Mouse (Mus musculus) erythroblast, adult 5-6 weeks (primary cell): ENCODE results near the gene Syngr2. TPM values are rescaled to one million over a fixed set of nuclear protein-coding genes. Genes with fewer than 3 reads are reported as not detected.
A peak's percentile ranks its signal among the peaks of the same experiment; 100 is the strongest.
"Not testable (repeated sequence)": the region's sequence is repeated elsewhere in the genome, so short reads cannot be mapped to it uniquely, and the experiment has no call there.

ENCODE experiments used
- ATAC-seq: replicated peaks from 2 replicates; pipeline ENCODE4 v1.8.0; 2016; ENCODE audit warnings: moderate number of reproducible peaks, mild to moderate bottlenecking, moderate TSS enrichment, inconsistent platforms; ENCODE audit not compliant: poor library complexity, low FRiP score, severe bottlenecking
- total RNA-seq, 2 experiments: library from RNA; stranded (forward) in 1 of 2; stranded (reverse) in 1 of 2; fragments of 150-400 nt in 1 of 2; fragments of 200-764, 138-1000 nt in 1 of 2; gene quantifications; 2 replicates each; pipeline versions ENCODE4 v1.2.3 to v1.2.4; 2015 to 2017; ENCODE audit warnings: low replicate concordance in 2 of 2

The Syngr2 gene
- total RNA-seq, 2 experiments from 2014 or later, result 46.5 to 77.2 TPM

- no peak for ATAC-seq
Observed at GRCm38 (mm10) chr11:117801650-117802049, 7.8 kb upstream of the Syngr2 start.

- ATAC-seq, result no peak
Observed at GRCm38 (mm10) chr11:117803166-117803688, 6.2 kb upstream of the Syngr2 start.

GRCm38 (mm10) chr11:117806781-117807180 lies 2.7 kb upstream of the Syngr2 start:
- no peak for ATAC-seq

DNA sequence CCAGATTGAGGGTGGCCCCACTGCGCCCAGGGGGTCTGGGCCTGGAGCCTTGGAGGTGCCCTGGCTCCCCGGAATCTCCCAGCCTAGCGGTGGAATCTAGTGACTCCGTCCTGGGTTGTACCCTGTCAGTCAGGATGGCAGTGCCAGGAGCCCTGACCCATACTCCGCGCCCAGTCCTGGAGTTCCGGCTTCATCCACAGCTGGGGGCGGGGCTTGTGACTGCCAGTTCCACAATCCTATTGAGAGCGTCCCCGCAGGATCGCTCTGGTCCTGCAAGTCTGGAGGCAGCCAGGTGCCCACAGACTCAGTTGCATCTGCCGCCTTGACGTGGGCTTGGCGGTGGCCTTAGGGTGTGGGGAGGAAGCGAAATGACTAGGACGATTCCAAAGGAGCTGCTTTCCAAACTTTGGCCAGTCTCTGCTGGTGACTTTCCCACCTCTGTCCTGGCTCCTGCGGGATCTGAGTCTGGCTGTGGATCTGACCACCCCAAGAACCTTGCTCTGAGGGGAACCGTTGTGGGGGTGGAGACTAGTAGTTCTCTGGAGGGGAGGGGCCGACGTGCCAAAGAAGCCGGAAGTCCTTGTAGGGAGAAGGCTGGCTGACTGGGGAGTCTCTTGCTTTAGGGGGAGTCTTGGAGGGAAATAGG lies 1.1 kb downstream of the Syngr2 start:
- peak; percentile 78 for ATAC-seq

DNA sequence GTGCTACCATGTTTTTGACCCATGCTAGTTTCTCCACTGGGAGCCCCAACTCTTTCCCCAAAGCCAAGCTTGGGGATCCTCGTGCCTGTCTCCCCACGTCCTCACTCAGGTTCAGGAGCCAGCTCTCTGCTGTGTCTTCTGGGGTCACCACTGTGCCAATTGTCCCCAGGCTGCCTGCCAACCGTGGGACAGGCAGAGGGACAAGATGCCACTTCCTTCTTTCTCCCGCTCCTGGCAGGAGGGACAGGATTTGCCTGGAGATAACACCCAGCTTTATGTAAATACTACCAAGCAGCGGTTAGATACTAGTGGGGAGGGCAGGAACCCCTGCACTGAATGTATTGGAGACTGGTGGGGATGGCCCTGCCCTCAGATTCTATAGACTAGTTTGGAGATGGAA lies 4.4 kb downstream of the Syngr2 start:
- ATAC-seq, result no peak

GRCm38 (mm10) chr11:117814704-117815366 lies 5.4 kb downstream of the Syngr2 start:
- ATAC-seq, result no peak

DNA sequence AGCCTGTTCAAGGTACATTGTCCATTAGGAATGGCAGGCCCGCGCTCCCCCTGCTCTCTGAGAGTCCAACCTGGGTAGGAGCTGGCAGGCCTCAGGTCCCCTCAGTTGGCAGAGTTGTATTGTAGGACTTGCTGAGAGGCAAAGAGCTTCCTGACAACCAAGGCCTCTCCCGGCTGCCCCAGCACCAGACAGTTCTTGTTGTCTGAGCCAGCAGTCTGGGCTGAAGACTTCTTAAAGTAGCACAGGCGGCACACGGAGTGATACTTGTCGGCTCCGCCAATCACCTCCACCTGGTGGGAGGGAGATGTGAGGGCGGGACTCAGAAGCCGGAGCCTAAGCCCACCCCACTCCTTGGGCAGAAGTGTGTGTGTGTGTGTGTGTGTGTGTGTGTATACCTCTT lies 6.4 kb downstream of the Syngr2 start:
- not testable (repeated sequence) for ATAC-seq

- no peak for ATAC-seq
Observed at GRCm38 (mm10) chr11:117816389-117816996, 7.0 kb downstream of the Syngr2 start.

DNA sequence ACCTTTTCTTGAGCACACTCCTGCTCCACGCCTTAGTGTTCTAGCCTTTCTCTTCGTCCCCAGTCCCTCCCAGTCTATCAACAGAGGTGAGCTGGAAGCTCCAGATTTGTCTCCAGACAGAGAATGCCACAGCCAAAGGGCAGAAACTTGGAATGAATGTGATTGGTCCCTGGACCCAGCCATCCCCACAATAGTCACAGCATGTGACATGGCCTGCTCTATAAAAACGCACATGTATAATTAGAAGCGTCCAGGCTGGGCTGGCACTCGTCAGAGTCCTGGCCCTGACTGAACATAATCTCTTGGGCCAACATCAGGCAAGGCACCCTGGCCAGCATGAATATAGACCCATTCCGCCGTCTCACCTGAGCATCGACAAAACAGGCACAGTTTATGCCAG lies 9.6 kb downstream of the Syngr2 start:
- ATAC-seq, result no peak

DNA sequence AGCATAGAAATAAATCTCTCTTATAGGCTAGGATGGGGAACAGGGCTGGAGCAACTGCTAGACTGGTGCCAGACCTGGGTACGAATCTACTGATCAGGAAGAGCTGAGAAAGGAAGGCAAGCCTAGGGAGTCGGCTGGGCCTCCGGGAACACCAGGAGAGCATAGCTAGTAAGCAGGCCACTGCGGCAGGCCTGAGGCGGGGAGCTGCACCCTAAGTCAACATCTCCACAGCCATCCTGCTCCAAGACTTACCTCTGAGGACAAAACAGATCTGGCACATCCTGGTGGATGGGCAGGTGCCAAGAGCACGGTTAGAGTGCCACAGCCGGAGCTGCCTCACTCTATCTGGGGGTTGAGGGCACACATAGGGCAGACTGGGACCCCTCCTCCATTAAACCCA lies 10.7 kb downstream of the Syngr2 start:
- ATAC-seq, result no peak

DNA sequence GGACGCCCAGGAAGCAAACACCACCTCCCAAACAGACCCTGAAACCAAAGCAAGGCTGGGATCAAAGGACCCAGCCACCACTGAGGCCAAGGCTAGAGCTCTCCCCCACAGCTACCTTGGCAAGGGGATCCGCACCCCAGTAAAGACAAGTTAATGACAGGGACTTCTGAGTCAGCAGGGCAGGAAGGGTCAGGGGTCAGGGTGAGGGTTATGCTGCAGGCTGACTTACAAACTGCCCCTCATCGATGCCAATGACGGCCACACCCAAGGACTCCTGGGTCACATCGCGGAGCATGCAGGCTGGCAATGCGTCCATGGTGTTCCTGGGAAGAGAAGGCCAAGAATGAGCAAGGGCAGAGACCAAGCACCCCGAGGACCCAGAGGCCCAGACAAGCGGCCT lies 12.4 kb downstream of the Syngr2 start:
- ATAC-seq, result no peak

DNA sequence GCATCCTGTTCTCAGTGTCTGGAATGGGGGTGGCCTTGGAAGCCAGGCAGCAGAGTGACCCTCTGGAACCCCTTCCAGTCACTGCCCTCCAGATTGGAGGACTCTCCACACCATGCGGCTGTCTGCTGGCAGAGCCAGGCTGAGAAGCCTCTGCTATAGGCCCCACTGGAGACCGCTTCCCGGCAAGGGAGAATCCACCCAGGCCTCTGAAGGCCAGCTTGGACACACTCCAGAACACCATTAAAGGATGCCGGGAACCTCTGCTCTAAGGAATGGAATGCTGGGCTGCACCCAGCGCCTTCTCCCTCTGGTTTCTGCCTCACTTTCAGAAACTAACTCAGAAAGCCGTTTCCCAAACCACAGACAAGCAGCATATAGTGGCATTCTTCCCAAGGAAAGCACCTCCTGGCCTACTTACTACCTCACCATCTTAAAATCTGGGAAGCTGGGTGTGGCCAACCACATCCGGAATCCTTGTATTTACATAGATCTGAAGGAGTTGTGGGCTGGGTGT lies 13.3 kb downstream of the Syngr2 start:
- ATAC-seq, result no peak

- no peak for ATAC-seq
Observed at GRCm38 (mm10) chr11:117823411-117823810, 13.9 kb downstream of the Syngr2 start.

- peak; percentile 41 for ATAC-seq
Observed at GRCm38 (mm10) chr11:117824060-117824969, 14.8 kb downstream of the Syngr2 start.

- peak; percentile 41 for ATAC-seq
Observed at GRCm38 (mm10) chr11:117825333-117826101, 16.0 kb downstream of the Syngr2 start, which contains the start of the genes Afmid and Tk1. Gene Afmid (plus strand): TSS chr11:117825924. Gene Tk1 (minus strand): TSS chr11:117826092.

DNA sequence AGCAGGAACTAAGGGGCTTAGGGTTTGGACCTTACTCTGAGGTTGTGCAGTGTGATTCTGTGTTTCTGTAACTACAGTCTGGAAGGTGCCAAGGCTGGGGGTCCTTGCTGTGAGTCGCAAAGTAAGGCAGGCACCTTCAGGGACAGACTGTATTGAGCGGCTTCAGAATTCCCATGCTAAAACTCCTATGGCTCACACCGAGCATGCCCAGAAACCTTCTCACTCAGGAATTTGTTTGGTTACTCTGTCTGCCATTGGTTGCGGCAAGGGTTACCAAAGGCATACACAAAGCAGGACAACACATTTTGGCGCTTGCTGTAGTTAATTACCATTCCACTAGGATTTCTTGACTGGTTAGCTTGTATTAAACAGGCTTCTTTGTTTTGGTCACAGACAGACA lies 16.7 kb downstream of the Syngr2 start:
- no peak for ATAC-seq

- no peak for ATAC-seq
Observed at GRCm38 (mm10) chr11:117826916-117827315, 17.4 kb downstream of the Syngr2 start.

DNA sequence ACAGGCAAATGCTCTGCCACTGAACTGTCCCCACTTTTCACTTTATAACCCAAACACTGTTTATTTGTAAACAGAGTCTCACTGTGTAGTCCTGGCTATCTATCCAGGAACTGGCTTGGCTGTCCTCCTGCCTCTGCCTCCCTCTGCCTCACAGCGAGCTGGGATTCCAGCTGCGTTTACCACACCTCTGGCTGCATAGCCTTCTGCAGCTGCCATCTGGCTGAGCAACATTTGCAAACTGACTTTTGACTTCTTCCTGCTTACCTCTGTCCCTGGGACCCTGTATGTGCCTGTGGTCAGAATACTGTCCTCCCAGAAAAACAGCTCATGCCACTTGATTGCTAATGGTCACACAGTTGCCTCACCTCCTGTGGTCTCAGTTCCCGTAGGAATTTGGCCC lies 17.9 kb downstream of the Syngr2 start:
- ATAC-seq, result no peak
